Mouse (Mus musculus): Measurements from ENCODE around the gene Fah. TPM values are rescaled to one million over a fixed set of nuclear protein-coding genes. Genes with fewer than 3 reads are reported as not detected.

Fah gene
- total and polyA plus RNA-seq, 2 experiments from 2014 or later, result 8.9 to 12.2 TPM

DNA sequence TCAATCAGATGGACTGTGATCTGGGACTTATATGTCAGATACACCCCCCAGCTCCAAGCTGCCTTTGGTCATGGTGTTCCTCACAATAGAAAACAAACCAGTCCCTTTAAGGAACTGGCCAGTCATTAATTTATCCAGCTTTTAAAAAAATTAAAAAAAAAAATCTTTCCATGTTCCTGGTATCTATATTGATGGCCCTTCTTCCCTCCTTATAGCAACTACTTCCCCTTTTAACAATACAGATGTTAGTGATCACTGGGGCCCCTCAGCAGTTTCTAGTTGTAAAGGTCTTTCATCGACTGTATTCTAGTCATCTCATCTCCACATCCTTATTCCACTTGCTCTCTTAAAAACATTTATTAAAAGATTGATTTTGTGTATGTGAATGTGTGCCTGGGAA is 5.1 kb upstream of the Fah start:
- TF ChIP-seq CTCF (IDR thresholded peaks at IDR 0.05; ENCODE audit: low read depth), result no peak
- no peak overlapping the region for H3K27ac ChIP-seq (ENCODE audit: low read depth, low read length)
- no peak overlapping the region for H3K4me3 ChIP-seq (ENCODE audit: low read depth, low read length)
- ATAC-seq (no peak), DNase-seq (no peak)
- WGBS, result 96% methylated on average over 1 of the region's 1 CpGs
- H3K4me2 ChIP-seq (ENCODE audit: low read depth), result no peak overlapping the region
- H3K36me3 ChIP-seq (ENCODE audit: insufficient read depth), result no peaks in the 10 kb centered on the region
- no peak overlapping the region for H3K9ac ChIP-seq
- H3K27me3 ChIP-seq (ENCODE audit: insufficient read depth, low read length), result no peaks in the 10 kb centered on the region
- no peaks in the 10 kb centered on the region for H3K9me3 ChIP-seq (ENCODE audit: low read length)
- no peaks in the 10 kb centered on the region for H3K4me1 ChIP-seq (ENCODE audit: insufficient read depth)

DNA sequence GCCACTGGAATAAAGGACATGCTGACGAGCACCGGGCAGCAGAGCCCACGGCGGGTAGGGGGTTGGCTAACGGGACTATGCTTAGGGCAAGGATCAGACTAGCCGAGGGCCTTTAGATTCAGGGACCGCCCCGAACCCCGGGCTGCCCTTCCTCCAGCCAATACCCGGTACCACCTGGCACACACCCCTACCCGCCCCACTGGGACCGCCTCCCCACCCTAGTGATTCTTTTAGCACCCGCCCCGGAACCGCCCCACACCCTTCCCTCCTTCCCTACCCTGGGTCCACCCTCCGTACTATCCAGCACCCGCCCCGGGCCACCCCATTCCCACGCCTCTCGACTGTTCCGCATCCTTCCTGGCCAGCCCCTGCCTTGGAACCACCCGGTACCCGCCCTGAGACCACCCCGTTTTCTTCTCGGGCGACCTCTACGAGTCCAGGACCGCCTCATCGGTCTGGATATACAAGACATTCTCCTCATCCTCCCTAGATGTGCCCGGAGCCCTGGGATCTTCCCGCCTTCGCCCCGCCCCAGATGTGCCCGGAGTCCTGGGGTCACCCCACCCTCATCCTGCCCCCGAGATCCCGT is 724 bp downstream of the Fah start:
- Histone ChIP-seq H3K4me3 (ENCODE audit: low read depth, low read length) (peak overlapping the region; percentile 65), H3K27me3 (ENCODE audit: insufficient read depth, low read length) (no peaks in the 10 kb centered on the region), H3K9me3 (ENCODE audit: low read length) (no peaks in the 10 kb centered on the region), H3K27ac (ENCODE audit: low read depth, low read length) (peak overlapping the region; percentile 59), H3K4me2 (ENCODE audit: low read depth) (peak overlapping the region; percentile 72), H3K9ac (peak overlapping the region; percentile 81), H3K36me3 (ENCODE audit: insufficient read depth) (no peaks in the 10 kb centered on the region), H3K4me1 (ENCODE audit: insufficient read depth) (peaks cover 10% of the 10 kb centered on the region)
- DNase-seq, result peak; percentile 48
- ATAC-seq, result peak; percentile 90
- under 1% methylated on average over 36 of the region's 36 CpGs for WGBS
- no peak for TF ChIP-seq CTCF (IDR thresholded peaks at IDR 0.05; ENCODE audit: low read depth)

DNA sequence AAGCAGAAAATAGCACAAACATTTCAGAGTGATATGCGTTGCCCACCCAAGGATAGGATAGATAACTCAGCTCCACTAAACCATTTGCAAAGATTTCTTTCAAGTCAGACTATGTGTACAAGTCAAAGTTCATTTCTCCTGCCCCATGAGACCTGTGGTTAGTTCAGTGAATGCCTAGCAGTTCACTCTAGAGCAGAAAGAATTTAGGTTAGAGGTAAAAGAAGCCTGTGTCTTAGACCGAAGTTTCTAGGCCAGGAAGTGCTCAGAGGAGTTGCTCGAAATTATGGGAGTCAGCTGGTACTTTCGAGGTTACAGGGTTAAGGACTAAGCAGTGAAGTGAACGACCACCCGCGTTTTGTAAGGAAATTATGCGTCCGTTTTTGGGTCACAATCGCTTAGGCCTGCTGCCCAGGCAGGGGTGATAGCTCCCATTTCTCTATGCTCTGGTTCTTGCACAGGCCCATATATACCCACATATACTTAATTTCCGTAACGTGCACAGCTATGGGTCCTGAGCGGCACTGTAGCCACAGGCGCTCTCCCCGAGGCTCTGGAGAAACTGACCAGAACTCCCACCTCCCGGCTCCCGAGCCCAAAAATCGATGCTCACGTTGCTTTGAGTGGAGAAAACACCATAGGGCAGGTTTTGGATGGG is 1.4 kb downstream of the Fah start:
- Histone ChIP-seq H3K36me3 (ENCODE audit: insufficient read depth) (no peaks in the 10 kb centered on the region), H3K9ac (peak overlapping the region; percentile 81), H3K4me1 (ENCODE audit: insufficient read depth) (peaks cover 10% of the 10 kb centered on the region), H3K4me3 (ENCODE audit: low read depth, low read length) (peak overlapping the region; percentile 65), H3K4me2 (ENCODE audit: low read depth) (peak overlapping the region; percentile 72), H3K9me3 (ENCODE audit: low read length) (no peaks in the 10 kb centered on the region), H3K27ac (ENCODE audit: low read depth, low read length) (no peak overlapping the region), H3K27me3 (ENCODE audit: insufficient read depth, low read length) (no peaks in the 10 kb centered on the region)
- ATAC-seq, result peak; percentile 50
- no peak for TF ChIP-seq CTCF (IDR thresholded peaks at IDR 0.05; ENCODE audit: low read depth)
- peak; percentile 42 for DNase-seq
- 10% methylated on average over 19 of the region's 19 CpGs for WGBS

DNA sequence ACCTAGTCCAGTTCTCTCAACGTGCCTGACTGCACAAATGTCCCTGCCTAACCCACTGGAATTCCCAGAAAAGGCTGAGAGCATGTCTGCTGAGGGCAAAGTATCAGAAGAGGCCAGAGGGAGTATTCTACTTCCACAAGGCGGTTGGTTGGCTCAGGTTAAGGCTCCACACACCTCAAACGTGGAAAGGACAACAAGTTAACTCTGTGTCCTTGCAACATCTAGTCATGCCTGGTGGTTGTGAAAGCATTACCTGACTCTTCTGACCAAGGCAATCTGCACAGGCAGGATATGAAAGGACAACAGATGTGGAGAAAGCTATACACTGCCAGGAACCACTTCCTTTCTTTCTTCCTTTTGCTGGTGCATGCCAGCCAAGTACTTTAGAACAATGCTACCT is 2.0 kb downstream of the Fah start:
- Histone ChIP-seq H3K4me1 (ENCODE audit: insufficient read depth) (peaks cover 10% of the 10 kb centered on the region), H3K27me3 (ENCODE audit: insufficient read depth, low read length) (no peaks in the 10 kb centered on the region), H3K27ac (ENCODE audit: low read depth, low read length) (no peak overlapping the region), H3K9me3 (ENCODE audit: low read length) (no peaks in the 10 kb centered on the region), H3K9ac (no peak overlapping the region), H3K36me3 (ENCODE audit: insufficient read depth) (no peaks in the 10 kb centered on the region), H3K4me3 (ENCODE audit: low read depth, low read length) (no peak overlapping the region), H3K4me2 (ENCODE audit: low read depth) (0 out of 2 replicates have a peak overlapping the region, but pooled peaks have one; percentile 72)
- ATAC-seq, result no peak
- no peak for DNase-seq
- 69% methylated on average over 3 of the region's 3 CpGs for WGBS
- no peak for TF ChIP-seq CTCF (IDR thresholded peaks at IDR 0.05; ENCODE audit: low read depth)

DNA sequence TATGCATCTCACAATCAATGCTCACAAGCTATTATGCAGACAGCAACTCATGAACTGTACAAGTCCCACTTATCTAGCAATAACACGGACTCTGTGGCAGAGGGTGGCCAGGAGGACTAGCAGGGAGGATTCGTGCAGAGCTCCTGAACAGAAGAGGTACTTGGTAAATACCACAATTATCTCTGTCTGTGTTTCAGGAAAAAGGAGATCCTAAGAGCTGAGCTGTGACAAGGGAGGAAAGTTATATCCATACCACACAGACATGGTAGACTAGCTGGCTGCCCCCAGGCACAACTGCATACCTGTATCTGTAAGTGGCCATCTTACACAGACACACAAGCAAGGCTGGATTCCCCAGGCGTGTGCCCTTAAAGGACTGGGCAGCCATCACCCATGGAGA is 5.2 kb downstream of the Fah start:
- ATAC-seq, result no peak
- Histone ChIP-seq H3K36me3 (ENCODE audit: insufficient read depth) (no peaks in the 10 kb centered on the region), H3K9ac (no peak overlapping the region), H3K4me3 (ENCODE audit: low read depth, low read length) (no peak overlapping the region), H3K4me1 (ENCODE audit: insufficient read depth) (peaks cover 10% of the 10 kb centered on the region), H3K4me2 (ENCODE audit: low read depth) (no peak overlapping the region), H3K27ac (ENCODE audit: low read depth, low read length) (no peak overlapping the region), H3K9me3 (ENCODE audit: low read length) (no peaks in the 10 kb centered on the region), H3K27me3 (ENCODE audit: insufficient read depth, low read length) (no peaks in the 10 kb centered on the region)
- TF ChIP-seq CTCF (IDR thresholded peaks at IDR 0.05; ENCODE audit: low read depth), result no peak
- 89% methylated on average over 3 of the region's 3 CpGs for WGBS
- DNase-seq, result no peak

DNA sequence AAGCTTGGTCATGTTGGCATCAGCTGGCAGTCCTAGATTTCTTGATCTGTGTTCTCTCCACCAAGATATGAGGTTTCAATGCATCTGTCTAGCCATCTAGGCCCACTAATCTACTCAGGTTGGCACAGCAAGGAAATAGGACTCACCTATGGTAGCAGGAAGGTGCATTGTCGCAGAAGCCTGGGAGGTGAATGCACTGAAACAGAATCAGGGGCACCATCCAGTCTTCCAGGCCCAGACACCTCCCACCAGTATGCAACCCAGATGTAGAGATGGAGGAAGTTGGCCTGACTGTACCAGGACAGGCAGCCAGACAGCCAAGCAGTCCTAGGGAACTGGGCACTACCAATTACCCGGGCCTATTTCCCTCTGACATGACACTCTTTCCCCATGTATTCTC is 5.9 kb downstream of the Fah start:
- no peak for DNase-seq
- Histone ChIP-seq H3K27me3 (ENCODE audit: insufficient read depth, low read length) (no peaks in the 10 kb centered on the region), H3K4me3 (ENCODE audit: low read depth, low read length) (no peak overlapping the region), H3K36me3 (ENCODE audit: insufficient read depth) (no peaks in the 10 kb centered on the region), H3K4me1 (ENCODE audit: insufficient read depth) (peaks cover 10% of the 10 kb centered on the region), H3K9ac (no peak overlapping the region), H3K9me3 (ENCODE audit: low read length) (no peaks in the 10 kb centered on the region), H3K27ac (ENCODE audit: low read depth, low read length) (no peak overlapping the region), H3K4me2 (ENCODE audit: low read depth) (no peak overlapping the region)
- WGBS, result 96% methylated on average over 2 of the region's 2 CpGs
- ATAC-seq, result no peak
- TF ChIP-seq CTCF (IDR thresholded peaks at IDR 0.05; ENCODE audit: low read depth), result no peak

DNA sequence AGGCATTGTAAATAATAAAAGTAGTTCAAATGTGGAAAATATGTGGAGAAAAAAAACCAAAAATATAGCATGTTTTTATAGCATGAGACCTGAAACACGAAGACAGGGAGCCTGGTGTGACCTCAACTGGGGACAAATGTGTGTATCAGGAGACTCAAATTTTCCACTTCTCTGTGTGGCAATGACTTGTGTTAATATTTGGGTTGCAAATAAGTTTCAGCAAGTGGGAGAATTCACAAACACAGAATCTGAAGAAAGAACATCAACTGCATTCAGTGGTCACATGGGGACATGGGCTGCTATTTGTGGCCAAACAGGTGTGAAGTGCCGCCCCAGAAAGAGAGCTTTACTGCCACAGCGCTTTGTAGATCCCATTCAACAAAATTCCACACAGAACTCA is 9.9 kb downstream of the Fah start:
- ATAC-seq, result no peak
- H3K27me3 ChIP-seq (ENCODE audit: insufficient read depth, low read length), result no peaks in the 10 kb centered on the region
- H3K9me3 ChIP-seq (ENCODE audit: low read length), result no peaks in the 10 kb centered on the region
- no peak overlapping the region for H3K4me2 ChIP-seq (ENCODE audit: low read depth)
- no peak overlapping the region for H3K4me3 ChIP-seq (ENCODE audit: low read depth, low read length)
- no peak overlapping the region for H3K9ac ChIP-seq
- TF ChIP-seq CTCF (IDR thresholded peaks at IDR 0.05; ENCODE audit: low read depth), result no peak
- H3K27ac ChIP-seq (ENCODE audit: low read depth, low read length), result no peak overlapping the region
- WGBS, result 90% methylated on average over 3 of the region's 3 CpGs
- H3K36me3 ChIP-seq (ENCODE audit: insufficient read depth), result no peaks in the 10 kb centered on the region
- no peak for DNase-seq
- no peaks in the 10 kb centered on the region for H3K4me1 ChIP-seq (ENCODE audit: insufficient read depth)
